Mouse (Mus musculus): ENCODE measurements at regions not wholly inside any gene's neighbourhood (a gene's known extent, or its start where the extent isn't known, plus 50 kb on each side); places are given as distances from the start of the nearest gene placed in this dataset.

GRCm38 (mm10) chr6:22524384-22524783, 168.3 kb upstream of the Fam3c start:
- TF ChIP-seq CTCF (IDR thresholded peaks at IDR 0.05; ENCODE audit: control insufficient read depth, insufficient read depth, insufficient read length) (no peak), USF1 (IDR thresholded peaks at IDR 0.05; ENCODE audit: low read depth) (no peak), MAX (IDR thresholded peaks at IDR 0.05) (no peak), MYOG (IDR thresholded peaks at IDR 0.05; ENCODE audit: control insufficient read depth, extremely low read depth, insufficient read length) (no peak), MYOD1 (IDR thresholded peaks at IDR 0.05; ENCODE audit: control insufficient read depth, insufficient read length, low read depth) (no peak), FOSL1 (IDR thresholded peaks at IDR 0.05; ENCODE audit: insufficient read depth, low read length, poor library complexity, severe bottlenecking) (no peak), CEBPB (IDR thresholded peaks at IDR 0.05; ENCODE audit: low read depth) (no peak)

Data from C2C12 (cell line).